Comparison of ENCODE assay signal across 11 mouse cellular contexts in the genomic region with DNA sequence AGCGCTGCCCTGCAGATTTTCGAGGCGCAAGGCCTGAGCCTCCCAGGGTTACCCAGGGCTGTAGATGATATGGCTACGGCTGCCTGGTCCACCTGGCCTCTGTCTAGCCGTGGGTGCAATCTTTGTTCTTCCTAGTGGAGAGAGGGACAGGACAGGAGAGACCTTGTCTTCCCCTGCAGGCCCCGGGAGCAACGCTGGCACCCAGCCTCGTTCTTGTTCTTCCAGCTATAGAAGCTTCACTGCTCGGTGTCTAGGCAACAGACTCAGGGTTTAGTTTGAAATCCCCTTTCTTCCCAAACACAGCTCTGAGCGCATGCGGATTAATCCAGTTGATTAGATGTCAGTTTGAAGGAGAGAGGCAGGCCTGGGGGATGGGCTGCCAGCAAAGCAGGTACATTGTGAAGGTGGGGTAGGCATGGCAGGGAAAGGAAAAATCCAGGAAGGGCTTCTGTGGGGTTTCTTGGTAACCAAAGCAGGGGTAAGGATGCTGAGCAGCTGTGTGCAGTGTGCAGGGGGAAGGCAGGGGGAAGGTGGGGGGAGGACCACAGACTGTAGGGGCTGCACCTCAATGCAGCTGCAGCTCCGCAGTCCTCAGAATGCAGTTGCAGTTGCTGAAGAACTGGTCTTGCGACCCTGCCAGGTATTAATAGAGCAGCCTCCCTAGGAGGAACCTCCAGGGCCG. TPM values are rescaled to one million over a fixed set of nuclear protein-coding genes. Genes with fewer than 3 reads are reported as not detected.
DNase-seq lines count a peak whose midpoint lies in the region; TF ChIP-seq lines count a peak whose summit lies in the region.
"Had no signal": no experiment of that assay in that cellular context is flagged by ENCODE, and none has a peak within 500 bp of the region (broad histone marks: within the 10 kb centered on the region; RNA-seq: fewer than 3 reads in every experiment).

No protein-coding gene starts in this region.

- no peaks in the 10 kb centered on the region for H3K27me3 ChIP-seq in heart, embryonic 10.5 days (ENCODE audit: insufficient read depth, poor library complexity, severe bottlenecking)
- H3K27me3 ChIP-seq in cerebellum, adult 2 months (ENCODE audit: control insufficient read depth, insufficient read depth, low read length), result no peaks in the 10 kb centered on the region
- H3K27me3 ChIP-seq: stomach, embryonic 15.5 days had no signal

- peak overlapping the region; percentile 94 for H3K27ac ChIP-seq in heart, embryonic 10.5 days
- H3K27ac ChIP-seq in cerebellum, adult 2 months (ENCODE audit: insufficient read depth, low read length), result no peak overlapping the region
- H3K27ac ChIP-seq: stomach, embryonic 15.5 days had no signal

- no peak for TF ChIP-seq CTCF in cerebellum, adult 2 months (IDR thresholded peaks at IDR 0.05; ENCODE audit: borderline replicate concordance, insufficient read depth, low read depth, low read length)

- intact Hi-C loops in heart, postnatal 36 days (cut with DNase I), result no loop called here

- peaks cover 66% of the 10 kb centered on the region for H3K4me1 ChIP-seq in heart, embryonic 10.5 days
- no peaks in the 10 kb centered on the region for H3K4me1 ChIP-seq in cerebellum, adult 2 months (ENCODE audit: control insufficient read depth, insufficient read depth, low read length)

- H3K4me3 ChIP-seq in heart, embryonic 10.5 days, result peak overlapping the region; percentile 56
- no peak overlapping the region for H3K4me3 ChIP-seq in cerebellum, adult 2 months (replicated peaks; ENCODE audit: insufficient read depth, low read depth, low read length)
- H3K4me3 ChIP-seq: stomach, embryonic 15.5 days had no signal

- 37% methylated on average over 14 of the region's 14 CpGs for WGBS in heart, embryonic 10.5 days
- 43% methylated on average over 14 of the region's 14 CpGs for WGBS in cerebellum, adult 2 months

- no peaks in the 10 kb centered on the region for H3K9me3 ChIP-seq in heart, embryonic 10.5 days
- H3K9me3 ChIP-seq: stomach, embryonic 15.5 days had no signal

- no peak for DNase-seq in heart, embryonic 10.5 days (ENCODE audit: low spot score)
- DNase-seq in heart, postnatal 36 days, result no peak
- peak; percentile 51 for DNase-seq in frontal cortex, postnatal 14 days (ENCODE audit: low spot score in 2 of 2)
- DNase-seq in layer of hippocampus, postnatal 36 days, result peak; percentile 54 to 58
- DNase-seq in retina, postnatal 7 days (ENCODE audit: low read depth, low spot score), result peak; percentile 49
- no peak for DNase-seq in ovary, adult 18-20 months (ENCODE audit: low spot score)
- no peak for DNase-seq in cerebellum, adult 2 months
- DNase-seq in adrenal gland, adult (ENCODE audit: inconsistent age in 2 of 2, low spot score in 1 of 2), result no peak
- DNase-seq: adrenal gland, adult 8-10 months had no signal

- H3K36me3 ChIP-seq in heart, embryonic 10.5 days, result peaks cover 28% of the 10 kb centered on the region
- H3K36me3 ChIP-seq: stomach, embryonic 15.5 days had no signal

- TF ChIP-seq POLR2A in cerebellum, adult 2 months (IDR thresholded peaks at IDR 0.05; ENCODE audit: borderline replicate concordance, insufficient read depth, low read length), result no peak

RNA-seq across cellular contexts. Expression of a gene that starts 1.2 kb away (rescaled TPM):
- polyA plus RNA-seq in heart, embryonic 10.5 days (2016; fragmentation: Nextera tagmentation; extraction: Ambion mirVana), result 2,022 and 5,104 TPM in 2 replicates
- total RNA-seq in heart, postnatal 36 days (2021), result 1,000 to 10,000 TPM; 2,242 to 2,437 TPM
- 1 to 10 TPM; 7.9 to 9.2 TPM for total RNA-seq in layer of hippocampus, postnatal 36 days (2021)
- polyA plus RNA-seq in cerebellum, adult 2 months (2012; rRNA removed), result 4.4 and 6.9 TPM in 2 replicates
- total RNA-seq: adrenal gland, adult 8-10 months had no signal

RNA-seq across cellular contexts. Expression of a gene that starts 18.9 kb away (rescaled TPM):
- not detected in 2 replicates for polyA plus RNA-seq in heart, embryonic 10.5 days (2016; fragmentation: Nextera tagmentation; extraction: Ambion mirVana)
- not detected for total RNA-seq in heart, postnatal 36 days (2021)
- total RNA-seq in layer of hippocampus, postnatal 36 days (2021), result not detected
- not detected in 2 replicates for polyA plus RNA-seq in cerebellum, adult 2 months (2012; rRNA removed)
- total RNA-seq: adrenal gland, adult 8-10 months; heart, adult 18-20 months had no signal
- polyA plus RNA-seq: stomach, embryonic 15.5 days had no signal

RNA-seq across cellular contexts. Expression of a gene that starts 19.7 kb away (rescaled TPM):
- 73.7 and 88.8 TPM in 2 replicates for polyA plus RNA-seq in heart, embryonic 10.5 days (2016; fragmentation: Nextera tagmentation; extraction: Ambion mirVana)
- 10 to 100 TPM; 25.6 to 29.3 TPM for total RNA-seq in heart, postnatal 36 days (2021)
- total RNA-seq in layer of hippocampus, postnatal 36 days (2021), result 10 to 100 TPM; 30.7 to 33.8 TPM
- polyA plus RNA-seq in cerebellum, adult 2 months (2012; rRNA removed), result 49.4 and 50.4 TPM in 2 replicates

RNA-seq across cellular contexts. Expression of a gene that starts 28.9 kb away (rescaled TPM):
- 2,034 and 3,157 TPM in 2 replicates for polyA plus RNA-seq in heart, embryonic 10.5 days (2016; fragmentation: Nextera tagmentation; extraction: Ambion mirVana)
- over 10,000 TPM; 23,066 to 24,862 TPM for total RNA-seq in heart, postnatal 36 days (2021)
- 1 to 10 TPM; 1.1 to 2.3 TPM for total RNA-seq in layer of hippocampus, postnatal 36 days (2021)
- 0.10 TPM in 1 of 2 replicates, not detected in the other for polyA plus RNA-seq in cerebellum, adult 2 months (2012; rRNA removed)
- total RNA-seq: adrenal gland, adult 8-10 months had no signal

RNA-seq across cellular contexts. Expression of a gene that starts 59.5 kb away (rescaled TPM):
- polyA plus RNA-seq in heart, embryonic 10.5 days (2016; fragmentation: Nextera tagmentation; extraction: Ambion mirVana), result 0.97 and 1.5 TPM in 2 replicates
- under 1 TPM in 1 of 2 experiments, not detected in 1; 0.46 TPM for total RNA-seq in heart, postnatal 36 days (2021)
- 10 to 100 TPM; 70.3 to 80.4 TPM for total RNA-seq in layer of hippocampus, postnatal 36 days (2021)
- 215 and 237 TPM in 2 replicates for polyA plus RNA-seq in cerebellum, adult 2 months (2012; rRNA removed)

Comparison
In these comparisons a context has a peak if more than half of its experiments do, and no peak if none do; other contexts are left out.
1. DNase-seq: peak in frontal cortex, postnatal 14 days (2 of 2), layer of hippocampus, postnatal 36 days (2 of 2) and retina, postnatal 7 days (single experiment); none in heart, embryonic 10.5 days (single experiment), heart, postnatal 36 days (0 of 2), ovary, adult 18-20 months (single experiment), cerebellum, adult 2 months (0 of 2) and adrenal gland, adult (0 of 2).
2. RNA of a gene that starts 1.2 kb away (total RNA-seq): 2,242 to 2,437 TPM in heart, postnatal 36 days; 7.9 to 9.2 TPM in layer of hippocampus, postnatal 36 days; every median in the first group is over 100 times any median in the second.